Mouse (Mus musculus): ENCODE results near the gene St5. TPM values are rescaled to one million over a fixed set of nuclear protein-coding genes. Genes with fewer than 3 reads are reported as not detected.

Gene St5
- total RNA-seq, 2 experiments from 2014 or later, result 14.1 to 16.8 TPM

DNA sequence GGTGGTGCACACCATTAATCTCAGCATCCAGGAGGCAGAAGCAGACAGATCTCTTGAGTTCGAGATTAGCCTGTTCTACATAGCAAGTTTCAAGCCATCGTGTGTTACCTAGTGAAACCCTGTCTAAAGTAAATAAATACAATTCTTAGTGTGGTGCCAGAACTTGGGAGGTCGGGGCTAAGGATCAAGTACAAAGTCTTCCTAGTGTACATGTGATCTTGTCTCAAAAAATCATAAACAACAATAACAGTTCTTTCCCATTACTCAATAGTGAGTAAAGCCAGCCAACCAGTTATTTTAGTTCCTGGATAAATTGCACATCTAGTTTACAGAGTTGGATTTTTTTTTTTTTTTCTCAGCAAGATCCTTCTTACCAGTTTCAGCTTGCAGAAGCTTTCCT lies 1.1 kb upstream of the St5 start:
- intact Hi-C loops (cut with DNase I), result no loop called here
- no peak for DNase-seq (ENCODE audit: low spot score in 2 of 2)

DNA sequence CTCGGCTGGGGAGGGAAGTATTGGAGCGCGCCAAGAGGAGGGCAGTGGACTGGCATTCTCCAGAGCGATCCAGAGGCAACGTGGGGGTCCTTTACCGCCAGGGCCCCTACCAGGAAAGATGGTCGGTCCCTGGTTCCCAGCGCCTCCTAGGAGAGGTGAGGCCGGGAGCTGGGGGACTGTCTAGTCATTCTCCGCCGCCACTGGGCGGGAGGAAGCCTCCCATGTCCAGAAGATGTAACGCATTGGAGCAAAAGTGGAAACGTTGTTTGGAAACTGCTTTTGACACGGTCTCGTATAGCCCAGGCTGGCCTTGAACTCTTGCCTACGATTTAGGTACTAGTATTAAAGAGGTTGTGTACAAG lies 592 bp upstream of the St5 start:
- DNase-seq (ENCODE audit: low spot score in 2 of 2), result no peak
- intact Hi-C loops (cut with DNase I), result no loop called here

DNA sequence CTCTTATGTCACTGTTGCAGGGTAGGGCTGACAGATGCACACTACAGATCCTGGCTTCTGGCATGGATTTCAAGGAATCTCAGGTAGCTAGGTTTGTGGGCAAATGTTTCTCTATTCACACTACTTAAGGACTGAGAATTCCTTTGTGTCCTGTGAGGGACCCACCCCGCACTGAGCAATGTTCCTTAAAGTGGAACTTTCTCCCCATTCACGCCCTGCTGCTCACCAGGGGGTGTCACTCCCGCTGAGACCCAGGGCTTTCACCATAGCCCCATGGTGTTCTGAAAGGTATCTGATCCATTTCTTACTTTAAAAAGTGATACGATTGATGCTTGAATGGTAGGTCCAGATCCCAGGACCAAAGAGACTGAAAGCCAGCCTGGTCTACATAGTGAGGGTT lies 684 bp downstream of the St5 start:
- intact Hi-C loops (cut with DNase I), result no loop called here
- no peak for DNase-seq (ENCODE audit: low spot score in 2 of 2)

DNA sequence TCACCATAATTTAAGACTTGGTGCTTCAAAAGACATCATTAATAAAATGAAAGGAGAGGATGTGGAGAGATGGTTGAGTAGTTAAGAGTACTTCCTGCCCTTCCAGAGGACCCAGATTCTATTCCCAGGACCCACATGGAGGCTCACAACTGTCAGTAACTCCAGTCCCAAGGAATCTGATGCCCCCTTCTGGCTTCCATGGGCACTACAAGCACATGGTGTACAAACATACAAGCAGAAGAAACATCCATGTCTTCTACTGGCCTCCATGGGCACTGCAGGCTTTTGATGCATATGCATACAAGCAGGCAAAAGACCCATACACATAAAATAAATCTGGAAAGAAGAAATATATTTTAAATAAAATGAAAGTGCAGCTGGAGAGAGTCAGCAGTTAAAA lies 3.2 kb downstream of the St5 start:
- intact Hi-C loops (cut with DNase I), result no loop called here

DNA sequence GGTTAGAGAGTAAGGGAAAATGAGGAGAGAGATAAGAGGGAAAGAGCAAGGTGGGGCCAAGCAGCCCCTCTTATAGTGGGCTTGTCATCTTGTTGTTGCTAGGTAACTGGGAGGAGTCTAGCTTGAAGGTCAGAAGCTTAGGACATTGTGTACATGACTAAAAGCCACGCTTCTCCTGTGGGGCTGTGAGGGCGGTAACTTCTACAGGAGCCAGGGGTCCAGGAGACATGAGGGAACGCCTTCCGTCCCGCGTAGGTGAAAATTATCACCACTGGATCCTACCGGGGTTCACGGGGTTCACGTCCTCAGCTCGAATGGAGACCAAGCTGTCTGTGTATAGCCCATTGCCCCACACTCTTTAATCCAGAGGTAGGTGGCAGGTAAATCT lies 8.1 kb downstream of the St5 start:
- intact Hi-C loops (cut with DNase I), result no loop called here
- DNase-seq (ENCODE audit: low spot score in 2 of 2), result no peak

More for the DNA sequence above, 3.2 kb downstream of the St5 start:
- no peak for DNase-seq (ENCODE audit: low spot score in 2 of 2)

DNA sequence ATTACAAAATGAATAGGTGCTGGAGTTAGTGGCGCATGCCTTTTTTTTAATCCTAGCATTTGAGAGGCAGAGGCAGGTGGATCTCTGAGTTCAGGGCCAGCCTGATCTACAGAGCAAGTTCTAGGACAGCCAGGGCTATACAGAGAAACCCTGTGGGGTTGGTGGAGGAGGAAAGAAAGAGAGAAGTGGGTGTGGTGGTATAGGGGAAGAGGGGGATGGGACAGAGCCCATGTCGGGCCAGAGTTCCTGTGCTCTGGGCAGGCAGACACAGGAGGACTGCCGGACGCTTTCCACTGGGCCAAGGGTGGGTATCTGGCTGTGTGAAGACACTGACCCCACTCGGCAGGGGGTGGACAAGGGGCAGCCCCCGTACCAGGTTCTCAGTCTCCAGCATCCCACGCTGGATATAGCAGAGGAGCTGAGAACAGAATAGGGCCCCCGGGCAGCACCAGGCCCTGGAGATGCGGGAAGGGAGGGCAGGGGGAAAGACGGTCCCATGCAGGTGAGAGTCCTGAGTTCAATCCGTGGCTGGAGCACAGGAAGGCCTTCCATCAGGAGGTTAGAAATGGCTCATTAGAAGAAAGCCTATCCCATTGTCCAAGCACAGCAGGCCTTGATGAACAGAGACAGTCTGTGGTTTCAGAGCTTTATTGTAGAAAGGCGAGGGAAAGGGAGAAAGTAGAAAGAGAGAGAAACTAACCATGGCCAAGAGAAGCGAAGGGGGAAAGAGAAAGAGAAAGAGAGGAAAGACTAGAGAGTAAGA lies 8.6 kb downstream of the St5 start:
- DNase-seq (ENCODE audit: low spot score in 2 of 2), result no peak
- intact Hi-C loops (cut with DNase I), result no loop called here

DNA sequence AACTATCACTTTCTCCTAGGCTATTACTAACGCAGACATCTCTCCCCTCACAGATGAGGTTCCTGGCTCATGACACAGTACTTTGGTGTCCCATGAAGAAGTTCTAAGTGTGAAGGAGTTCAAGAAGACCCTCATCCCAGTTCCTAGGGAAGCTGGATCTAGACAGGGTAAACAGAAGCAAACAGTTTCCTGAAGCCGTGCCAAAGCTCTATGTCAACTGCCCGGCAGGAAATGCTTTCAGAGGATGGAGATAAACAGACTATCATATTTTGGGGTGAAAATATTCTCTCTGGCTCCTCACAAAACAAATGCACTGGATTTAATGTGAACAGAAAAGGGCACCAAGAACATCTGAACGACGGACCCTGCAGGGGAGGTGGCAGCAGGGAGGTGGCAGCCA lies 12.4 kb downstream of the St5 start:
- DNase-seq (ENCODE audit: low spot score in 2 of 2), result no peak
- intact Hi-C loops (cut with DNase I), result no loop called here

DNA sequence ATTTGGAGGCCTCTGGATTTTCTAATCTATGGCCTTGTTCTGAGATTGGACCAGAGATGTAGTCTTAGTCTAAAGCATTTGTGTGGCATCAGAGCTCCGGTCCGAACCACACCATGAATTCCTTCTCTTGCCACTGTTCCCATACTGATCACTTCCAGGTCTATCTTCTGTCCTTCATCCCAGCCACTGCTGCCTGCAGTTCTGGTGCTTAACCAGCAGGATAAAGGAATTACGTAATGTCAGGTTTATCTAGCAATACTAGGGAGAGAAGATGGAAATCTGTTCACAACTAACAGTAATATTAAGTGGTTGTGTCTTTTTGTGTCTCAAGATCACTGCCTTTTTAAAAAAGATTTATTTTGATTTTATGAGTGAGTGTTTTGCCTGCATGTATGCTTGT lies 13.3 kb downstream of the St5 start:
- no peak for DNase-seq (ENCODE audit: low spot score in 2 of 2)
- intact Hi-C loops (cut with DNase I), result no loop called here

DNA sequence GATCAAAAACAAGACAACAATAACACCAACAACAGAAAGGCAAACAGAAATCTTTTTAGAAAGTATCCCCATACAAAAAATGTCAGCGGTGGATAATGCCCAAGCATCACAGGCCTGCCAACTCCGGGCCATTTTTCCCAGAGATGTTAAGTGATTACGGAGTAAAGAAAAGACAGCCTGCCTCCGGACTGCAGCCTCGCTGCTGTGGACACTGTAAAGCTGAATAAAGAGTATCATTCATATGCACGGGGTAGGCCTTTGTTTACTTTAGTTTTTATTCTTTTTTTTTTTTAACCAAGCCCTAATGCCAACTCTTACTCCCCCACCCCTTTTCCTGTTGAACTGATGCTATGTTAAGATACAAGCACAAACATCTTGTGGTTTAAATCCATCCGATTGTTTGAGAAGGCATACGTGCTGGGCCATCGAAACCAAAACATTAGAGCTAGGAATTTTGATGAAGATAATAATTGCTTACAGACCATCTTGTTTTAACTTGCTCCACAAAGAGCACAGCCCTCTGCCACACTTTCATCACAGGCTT lies 16.7 kb downstream of the St5 start:
- DNase-seq (ENCODE audit: low spot score in 2 of 2), result no peak
- intact Hi-C loops (cut with DNase I), result no loop called here

DNA sequence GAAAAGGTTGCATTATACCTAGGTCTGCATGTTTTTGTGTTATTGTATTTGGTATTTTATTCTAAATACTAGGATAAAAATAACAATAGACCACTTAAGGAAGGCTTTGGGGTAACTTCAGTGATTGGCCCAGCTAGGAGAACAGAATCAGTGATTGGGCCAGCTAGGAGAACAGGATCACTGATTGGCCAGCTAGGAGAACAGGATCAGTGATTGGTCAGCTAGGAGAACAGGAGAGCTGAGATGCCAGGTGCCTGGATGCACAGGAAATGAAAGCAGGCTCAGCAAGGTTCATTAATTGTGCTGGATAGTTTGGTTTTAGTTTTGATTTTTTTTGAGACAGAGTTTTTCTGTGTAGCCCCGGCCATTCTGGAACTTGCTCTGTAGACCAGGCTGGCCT lies 22.5 kb downstream of the St5 start:
- DNase-seq (ENCODE audit: low spot score in 2 of 2), result no peak
- intact Hi-C loops (cut with DNase I), result no loop called here

DNA sequence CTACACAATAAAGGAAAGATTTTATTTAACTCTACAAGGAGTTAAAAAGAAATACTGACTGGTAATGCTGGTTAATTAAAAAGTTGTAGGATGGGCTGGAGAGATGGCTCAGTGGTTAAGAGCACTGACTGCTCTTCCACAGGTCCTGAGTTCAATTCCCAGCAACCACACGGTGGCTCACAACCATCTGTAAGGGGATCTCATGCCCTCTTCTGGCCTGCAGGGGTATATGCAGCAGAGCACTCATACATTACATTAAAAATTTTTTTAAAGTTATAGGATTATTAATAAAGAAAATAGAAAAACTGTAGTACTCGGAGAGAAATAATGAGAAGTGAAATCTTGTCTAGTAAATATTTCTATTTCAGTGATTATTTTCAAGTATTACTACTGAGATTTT lies 23.1 kb downstream of the St5 start:
- no peak for DNase-seq (ENCODE audit: low spot score in 2 of 2)
- intact Hi-C loops (cut with DNase I), result no loop called here

DNA sequence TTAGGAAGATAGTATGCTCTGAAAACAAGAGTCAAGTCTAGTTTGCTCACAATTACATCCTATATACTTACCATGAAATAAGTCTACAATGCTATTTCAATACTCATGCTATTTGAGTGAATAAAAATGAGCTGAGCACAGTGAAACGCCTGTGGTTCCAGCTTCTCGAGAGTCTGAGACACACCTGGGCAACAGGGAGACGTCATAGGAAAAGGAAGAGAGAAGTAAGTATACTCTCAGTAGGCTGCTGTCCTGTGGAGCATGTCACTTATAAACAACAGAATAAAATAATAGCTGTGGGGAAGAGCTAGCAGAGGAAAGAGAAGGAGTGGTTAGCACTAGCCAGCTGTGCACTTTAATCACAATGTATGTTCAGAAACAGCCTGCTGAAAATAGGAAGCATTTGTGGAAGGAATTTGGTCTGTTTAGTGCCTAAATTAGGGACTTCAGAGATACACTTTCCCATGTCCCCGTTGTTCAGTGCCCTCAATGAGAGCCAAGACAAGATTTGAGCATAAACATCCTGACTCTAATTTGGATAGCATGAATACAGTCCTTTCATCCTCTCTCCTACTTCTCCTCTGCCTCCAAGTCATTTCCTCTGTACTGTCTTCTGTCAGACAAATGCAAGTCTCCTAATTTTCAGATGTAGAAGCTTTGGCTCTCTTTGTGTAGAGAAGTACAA lies 28.3 kb downstream of the St5 start:
- intact Hi-C loops (cut with DNase I), result no loop called here
- no peak for DNase-seq (ENCODE audit: low spot score in 2 of 2)

DNA sequence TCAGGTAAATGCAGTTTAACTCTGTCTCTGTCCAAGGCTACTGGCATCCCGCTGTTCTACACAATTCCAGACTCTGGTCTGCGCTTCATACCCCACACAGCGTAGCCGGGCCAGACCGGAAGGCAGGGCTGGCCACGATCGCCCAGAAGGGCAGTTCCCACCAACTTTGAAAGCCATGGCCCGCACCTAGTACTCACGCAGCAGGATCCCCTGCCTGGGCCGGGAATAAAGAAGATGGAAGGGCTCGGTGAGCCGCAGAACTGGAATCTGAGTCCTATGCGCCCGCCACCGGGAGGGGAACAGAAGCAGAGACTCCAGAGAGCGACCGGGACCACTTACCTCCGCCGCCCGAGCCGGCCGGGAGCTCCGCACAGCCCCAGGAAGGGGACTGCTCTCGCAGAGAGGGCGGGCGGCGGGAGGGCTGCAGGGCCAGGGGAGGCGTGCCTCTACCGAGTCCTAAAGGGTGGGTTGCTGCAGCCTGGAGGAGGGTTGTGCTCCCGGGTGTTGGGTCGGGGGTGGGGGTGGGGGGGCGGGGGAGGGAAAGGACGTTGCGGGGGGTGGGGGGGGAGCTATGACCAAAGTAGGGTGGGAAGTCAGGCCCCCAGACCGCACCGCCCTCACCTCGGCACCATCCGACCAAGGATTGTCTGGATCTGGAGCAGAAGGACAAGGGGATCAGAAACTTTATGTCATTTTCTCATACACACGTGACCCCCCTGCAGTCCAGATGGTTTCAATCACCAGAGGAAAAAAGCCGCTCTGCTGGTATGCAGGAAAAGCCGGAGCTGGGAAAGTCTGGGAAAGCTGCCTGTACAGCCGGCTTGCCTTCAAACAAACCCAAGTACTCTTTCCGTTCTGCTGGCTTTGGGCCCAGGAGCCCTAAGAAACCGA lies 31.6 kb downstream of the St5 start:
- intact Hi-C loops (cut with DNase I), result no loop called here

DNA sequence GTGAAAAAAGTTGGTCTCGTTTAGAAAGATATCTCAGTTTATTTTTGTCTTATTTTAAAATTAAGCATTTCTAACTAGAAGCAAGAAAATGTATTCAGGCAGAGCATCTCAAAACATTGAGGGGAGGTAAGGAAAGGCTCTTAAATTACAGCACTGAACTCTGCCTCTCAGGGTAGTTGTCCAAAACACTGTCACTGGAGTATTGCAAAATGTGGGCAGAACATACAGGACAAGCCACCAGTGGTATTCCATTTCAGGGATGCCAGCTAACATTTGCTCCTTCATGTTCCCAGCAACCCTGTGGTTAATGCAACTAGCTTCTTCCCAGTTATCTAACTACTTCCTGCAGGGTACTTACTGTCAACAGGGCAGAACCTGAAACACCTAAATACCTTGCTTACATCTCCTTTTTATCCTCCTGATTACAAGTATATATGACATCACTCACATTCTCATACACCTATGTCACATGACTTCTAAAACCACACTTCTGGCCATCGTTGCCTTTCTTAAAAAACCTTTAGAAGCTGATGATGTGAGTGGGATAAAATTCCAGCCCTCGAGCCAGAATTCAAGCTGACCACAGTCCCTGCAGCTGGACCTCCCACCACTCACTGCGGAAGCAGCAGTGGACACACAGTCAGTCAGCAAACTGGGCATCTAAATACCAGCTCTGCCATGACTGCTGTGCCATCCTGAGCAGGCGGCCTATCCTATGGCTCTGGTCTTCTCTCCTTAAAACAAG lies 33.8 kb downstream of the St5 start:
- no peak for DNase-seq (ENCODE audit: low spot score in 2 of 2)
- intact Hi-C loops (cut with DNase I), result no loop called here

More for the DNA sequence above, 31.6 kb downstream of the St5 start:
- DNase-seq (ENCODE audit: low spot score in 2 of 2), result peak; percentile 74 to 75

DNA sequence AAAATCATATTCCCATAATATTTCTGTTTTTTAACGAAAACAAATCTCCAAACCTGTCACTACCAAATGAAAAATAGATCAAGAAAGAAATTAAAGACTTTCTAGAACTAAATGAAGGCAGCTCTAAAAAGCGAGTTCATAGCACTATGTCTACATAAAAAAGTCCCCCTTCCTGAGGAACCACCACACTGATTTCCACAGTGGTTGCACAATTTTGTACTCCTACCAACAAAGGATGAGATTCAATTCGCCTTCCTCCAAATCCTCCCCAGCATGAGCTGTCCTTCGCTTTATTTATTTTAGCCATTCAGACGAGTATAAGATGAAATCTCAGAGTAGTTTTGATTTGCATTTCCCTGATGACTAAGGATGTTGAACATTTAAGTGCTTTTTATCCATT lies 36.7 kb downstream of the St5 start:
- intact Hi-C loops (cut with DNase I), result no loop called here
- DNase-seq (ENCODE audit: low spot score in 2 of 2), result no peak

DNA sequence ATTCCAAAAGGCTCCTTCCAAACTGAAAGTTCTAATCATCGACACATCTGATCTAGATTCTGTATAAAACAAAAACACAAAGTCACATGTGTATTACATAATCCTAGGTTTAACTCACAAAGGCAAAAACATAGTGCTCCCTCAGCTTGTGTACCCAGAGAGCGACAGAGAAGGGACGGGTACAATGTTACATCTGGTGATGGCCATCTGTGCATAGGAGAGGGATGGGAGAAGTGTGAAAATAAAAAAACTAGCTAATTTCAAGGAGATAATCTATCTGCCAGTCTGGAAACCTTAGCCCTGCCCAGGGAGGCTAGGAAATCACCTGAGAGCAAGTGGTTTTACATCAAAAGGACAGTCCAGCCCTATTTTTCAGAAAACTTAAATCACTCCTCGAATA lies 40.8 kb downstream of the St5 start:
- intact Hi-C loops (cut with DNase I), result no loop called here
- DNase-seq (ENCODE audit: low spot score in 2 of 2), result no peak

DNA sequence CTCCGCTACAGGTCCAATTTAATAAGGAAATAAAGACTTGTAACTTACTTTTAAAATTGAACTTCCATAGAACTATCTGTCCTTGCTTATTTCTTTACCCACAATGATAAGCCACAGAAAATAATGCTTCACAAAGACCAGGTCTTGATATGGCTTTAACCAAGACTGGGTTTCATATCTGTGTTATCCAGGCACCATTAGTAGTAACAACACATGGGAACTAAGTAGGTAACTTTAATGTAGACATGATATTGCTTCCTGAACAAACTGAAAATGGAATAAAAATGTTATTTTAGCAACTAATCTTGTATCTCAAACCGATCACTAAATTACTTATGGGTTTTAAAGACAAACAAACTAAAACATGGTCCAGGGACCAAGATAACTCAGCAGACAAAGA lies 44.1 kb downstream of the St5 start:
- no peak for DNase-seq (ENCODE audit: low spot score in 2 of 2)
- intact Hi-C loops (cut with DNase I), result no loop called here

DNA sequence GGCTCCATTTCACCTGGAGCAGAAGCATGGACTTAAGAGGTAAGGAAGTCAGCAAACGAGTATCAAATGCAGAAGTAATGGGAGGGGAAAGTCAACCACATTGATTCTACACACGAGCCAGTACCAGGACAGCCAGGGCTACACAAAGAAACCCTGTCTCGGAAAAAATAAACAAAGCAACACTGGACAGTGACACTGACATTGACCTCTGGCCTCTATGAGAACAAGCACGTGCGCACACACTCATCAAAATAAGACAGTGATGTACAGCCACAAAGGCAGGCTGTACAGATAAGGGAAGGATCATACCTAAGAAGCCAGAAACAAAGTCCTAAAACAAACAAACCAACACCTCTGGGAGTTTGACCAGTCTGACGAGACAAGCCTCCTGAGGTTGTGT lies 45.5 kb downstream of the St5 start:
- DNase-seq (ENCODE audit: low spot score in 2 of 2), result no peak

DNA sequence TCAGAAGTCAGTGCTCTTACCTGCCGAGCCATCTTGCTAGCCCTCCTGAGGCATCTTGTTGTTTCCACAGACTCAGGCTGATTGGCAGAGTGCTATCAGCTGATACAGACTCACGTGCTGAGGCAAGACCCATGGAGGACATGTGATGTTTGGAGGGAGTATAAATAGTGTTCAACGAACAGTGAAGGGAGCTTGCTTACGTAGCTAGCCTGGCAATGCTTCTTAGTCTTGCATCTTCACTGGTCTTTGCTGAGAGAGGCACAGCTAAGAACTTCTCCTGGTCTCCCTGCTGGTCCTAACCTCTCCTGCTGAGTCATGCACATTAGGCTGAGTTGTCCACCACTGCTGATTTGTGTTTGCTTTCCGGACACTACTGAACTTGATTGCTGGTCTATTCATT lies 48.5 kb downstream of the St5 start:
- no peak for DNase-seq (ENCODE audit: low spot score in 2 of 2)
- intact Hi-C loops (cut with DNase I), result no loop called here

More for the DNA sequence above, 45.5 kb downstream of the St5 start:
- intact Hi-C loops (cut with DNase I), result no loop called here

Data from left cerebral cortex, postnatal 14 days (tissue).